Mouse (Mus musculus): ENCODE measurements around the gene Serpinc1. TPM values are rescaled to one million over a fixed set of nuclear protein-coding genes. Genes with fewer than 3 reads are reported as not detected.
"Not testable (repeated sequence)": the region's sequence is repeated elsewhere in the genome, so short reads cannot be mapped to it uniquely, and the experiment has no call there.

The Serpinc1 gene
- polyA plus RNA-seq, 1 experiment from 2014 or later: 3.5 TPM

GRCm38 (mm10) chr1:160981337-160981736 lies 3.0 kb downstream of the Serpinc1 start:
- Histone ChIP-seq H3K4me3 (replicated peaks; ENCODE audit: low read length) (no peak overlapping the region), H3K4me1 (replicated peaks; ENCODE audit: control insufficient read depth, insufficient read depth, low read length) (no peaks in the 10 kb centered on the region), H3K36me3 (ENCODE audit: control insufficient read depth, insufficient read depth) (no peaks in the 10 kb centered on the region), H3K9me3 (ENCODE audit: control insufficient read depth, low read length) (no peaks in the 10 kb centered on the region), H3K9ac (replicated peaks; ENCODE audit: low read depth, low read length) (no peak overlapping the region), H3K27me3 (replicated peaks; ENCODE audit: control insufficient read depth, insufficient read depth, low read length) (no peaks in the 10 kb centered on the region), H3K4me2 (ENCODE audit: low read length) (no peak overlapping the region), H3K27ac (ENCODE audit: low read length) (no peak overlapping the region)
- no peak for ATAC-seq
- WGBS: 98% methylated on average over 4 of the region's 4 CpGs

GRCm38 (mm10) chr1:160982887-160983286 lies 4.5 kb downstream of the Serpinc1 start:
- Histone ChIP-seq H3K27me3 (replicated peaks; ENCODE audit: control insufficient read depth, insufficient read depth, low read length) (no peaks in the 10 kb centered on the region), H3K4me3 (replicated peaks; ENCODE audit: low read length) (no peak overlapping the region), H3K9me3 (ENCODE audit: control insufficient read depth, low read length) (no peaks in the 10 kb centered on the region), H3K9ac (replicated peaks; ENCODE audit: low read depth, low read length) (no peak overlapping the region), H3K36me3 (ENCODE audit: control insufficient read depth, insufficient read depth) (no peaks in the 10 kb centered on the region), H3K4me1 (replicated peaks; ENCODE audit: control insufficient read depth, insufficient read depth, low read length) (no peaks in the 10 kb centered on the region), H3K4me2 (ENCODE audit: low read length) (no peak overlapping the region), H3K27ac (ENCODE audit: low read length) (no peak overlapping the region)
- ATAC-seq: no peak
- 62% methylated on average over 3 of the region's 3 CpGs for WGBS

GRCm38 (mm10) chr1:160984731-160985130 lies 6.3 kb downstream of the Serpinc1 start:
- ATAC-seq; H3K4me3 ChIP-seq (replicated peaks; ENCODE audit: low read length); H3K27me3 ChIP-seq (replicated peaks; ENCODE audit: control insufficient read depth, insufficient read depth, low read length); H3K27ac ChIP-seq (ENCODE audit: low read length); H3K9me3 ChIP-seq (ENCODE audit: control insufficient read depth, low read length); H3K4me2 ChIP-seq (ENCODE audit: low read length); H3K36me3 ChIP-seq (ENCODE audit: control insufficient read depth, insufficient read depth); H3K4me1 ChIP-seq (replicated peaks; ENCODE audit: control insufficient read depth, insufficient read depth, low read length); H3K9ac ChIP-seq (replicated peaks; ENCODE audit: low read depth, low read length): not testable (repeated sequence)
- 63% methylated on average over 1 of the region's 1 CpGs for WGBS

GRCm38 (mm10) chr1:160985477-160985876 lies 7.1 kb downstream of the Serpinc1 start:
- WGBS: 92% methylated on average over 6 of the region's 6 CpGs

GRCm38 (mm10) chr1:160986881-160987635 lies 8.7 kb downstream of the Serpinc1 start:
- no peak for ATAC-seq
- 90% methylated on average over 17 of the region's 17 CpGs for WGBS

More at GRCm38 (mm10) chr1:160985477-160985876, 7.1 kb downstream of the Serpinc1 start:
- Histone ChIP-seq H3K27ac (ENCODE audit: low read length) (no peak overlapping the region), H3K9ac (replicated peaks; ENCODE audit: low read depth, low read length) (no peak overlapping the region), H3K27me3 (replicated peaks; ENCODE audit: control insufficient read depth, insufficient read depth, low read length) (no peaks in the 10 kb centered on the region), H3K4me3 (replicated peaks; ENCODE audit: low read length) (no peak overlapping the region), H3K9me3 (ENCODE audit: control insufficient read depth, low read length) (no peaks in the 10 kb centered on the region), H3K4me2 (ENCODE audit: low read length) (no peak overlapping the region), H3K36me3 (ENCODE audit: control insufficient read depth, insufficient read depth) (no peaks in the 10 kb centered on the region), H3K4me1 (replicated peaks; ENCODE audit: control insufficient read depth, insufficient read depth, low read length) (no peaks in the 10 kb centered on the region)
- ATAC-seq: no peak

GRCm38 (mm10) chr1:160989395-160989794 lies 11.0 kb downstream of the Serpinc1 start:
- ATAC-seq: no peak
- 91% methylated on average over 14 of the region's 15 CpGs for WGBS
- no peak overlapping the region for H3K27ac ChIP-seq (ENCODE audit: low read length)

More at GRCm38 (mm10) chr1:160986881-160987635, 8.7 kb downstream of the Serpinc1 start:
- Histone ChIP-seq H3K4me3 (replicated peaks; ENCODE audit: low read length) (no peak overlapping the region), H3K27ac (ENCODE audit: low read length) (no peak overlapping the region), H3K4me1 (replicated peaks; ENCODE audit: control insufficient read depth, insufficient read depth, low read length) (no peaks in the 10 kb centered on the region), H3K9me3 (ENCODE audit: control insufficient read depth, low read length) (no peaks in the 10 kb centered on the region), H3K36me3 (ENCODE audit: control insufficient read depth, insufficient read depth) (no peaks in the 10 kb centered on the region), H3K4me2 (ENCODE audit: low read length) (no peak overlapping the region), H3K9ac (replicated peaks; ENCODE audit: low read depth, low read length) (no peak overlapping the region), H3K27me3 (replicated peaks; ENCODE audit: control insufficient read depth, insufficient read depth, low read length) (no peaks in the 10 kb centered on the region)

GRCm38 (mm10) chr1:160993851-160994250 lies 15.5 kb downstream of the Serpinc1 start:
- no peak overlapping the region for H3K4me2 ChIP-seq (ENCODE audit: low read length)
- no peaks in the 10 kb centered on the region for H3K9me3 ChIP-seq (ENCODE audit: control insufficient read depth, low read length)
- no peaks in the 10 kb centered on the region for H3K36me3 ChIP-seq (ENCODE audit: control insufficient read depth, insufficient read depth)
- peaks cover 3% of the 10 kb centered on the region; the same call in 1 of the 2 replicates for H3K4me1 ChIP-seq (replicated peaks; ENCODE audit: control insufficient read depth, insufficient read depth, low read length)
- H3K27ac ChIP-seq (ENCODE audit: low read length): no peak overlapping the region
- no peak overlapping the region for H3K9ac ChIP-seq (replicated peaks; ENCODE audit: low read depth, low read length)
- no peak overlapping the region for H3K4me3 ChIP-seq (replicated peaks; ENCODE audit: low read length)
- no peak for ATAC-seq
- WGBS: 81% methylated on average over 6 of the region's 6 CpGs
- no peaks in the 10 kb centered on the region for H3K27me3 ChIP-seq (replicated peaks; ENCODE audit: control insufficient read depth, insufficient read depth, low read length)

More at GRCm38 (mm10) chr1:160989395-160989794, 11.0 kb downstream of the Serpinc1 start:
- Histone ChIP-seq H3K9ac (replicated peaks; ENCODE audit: low read depth, low read length) (no peak overlapping the region), H3K9me3 (ENCODE audit: control insufficient read depth, low read length) (no peaks in the 10 kb centered on the region), H3K4me1 (replicated peaks; ENCODE audit: control insufficient read depth, insufficient read depth, low read length) (no peaks in the 10 kb centered on the region), H3K27me3 (replicated peaks; ENCODE audit: control insufficient read depth, insufficient read depth, low read length) (no peaks in the 10 kb centered on the region), H3K36me3 (ENCODE audit: control insufficient read depth, insufficient read depth) (no peaks in the 10 kb centered on the region), H3K4me2 (ENCODE audit: low read length) (no peak overlapping the region), H3K4me3 (replicated peaks; ENCODE audit: low read length) (no peak overlapping the region)

- peaks cover 5% of the 10 kb centered on the region; the same call in 1 of the 2 replicates for H3K36me3 ChIP-seq (ENCODE audit: control insufficient read depth, insufficient read depth)
- WGBS: 74% methylated on average over 4 of the region's 4 CpGs
These were observed 26.6 kb downstream of the Serpinc1 start for GRCm38 (mm10) chr1:161004942-161005341.

GRCm38 (mm10) chr1:161005526-161005925 lies 27.1 kb downstream of the Serpinc1 start:
- no peak for ATAC-seq
- WGBS: 84% methylated on average over 3 of the region's 3 CpGs
- Histone ChIP-seq H3K9ac (replicated peaks; ENCODE audit: low read depth, low read length) (no peak overlapping the region), H3K36me3 (ENCODE audit: control insufficient read depth, insufficient read depth) (peaks cover 5% of the 10 kb centered on the region; the same call in 1 of the 2 replicates), H3K27me3 (replicated peaks; ENCODE audit: control insufficient read depth, insufficient read depth, low read length) (no peaks in the 10 kb centered on the region), H3K4me1 (replicated peaks; ENCODE audit: control insufficient read depth, insufficient read depth, low read length) (no peaks in the 10 kb centered on the region), H3K4me2 (ENCODE audit: low read length) (no peak overlapping the region), H3K9me3 (ENCODE audit: control insufficient read depth, low read length) (no peaks in the 10 kb centered on the region), H3K27ac (ENCODE audit: low read length) (no peak overlapping the region), H3K4me3 (replicated peaks; ENCODE audit: low read length) (no peak overlapping the region)

More at GRCm38 (mm10) chr1:161004942-161005341, 26.6 kb downstream of the Serpinc1 start:
- no peak overlapping the region for H3K27ac ChIP-seq (ENCODE audit: low read length)
- ATAC-seq: no peak
- no peaks in the 10 kb centered on the region for H3K4me1 ChIP-seq (replicated peaks; ENCODE audit: control insufficient read depth, insufficient read depth, low read length)
- no peak overlapping the region for H3K4me2 ChIP-seq (ENCODE audit: low read length)
- no peaks in the 10 kb centered on the region for H3K9me3 ChIP-seq (ENCODE audit: control insufficient read depth, low read length)
- H3K27me3 ChIP-seq (replicated peaks; ENCODE audit: control insufficient read depth, insufficient read depth, low read length): no peaks in the 10 kb centered on the region
- H3K4me3 ChIP-seq (replicated peaks; ENCODE audit: low read length): no peak overlapping the region
- H3K9ac ChIP-seq (replicated peaks; ENCODE audit: low read depth, low read length): no peak overlapping the region
